Mouse (Mus musculus): Measurements from ENCODE around the gene Clns1a. TPM values are rescaled to one million over a fixed set of nuclear protein-coding genes. Genes with fewer than 3 reads are reported as not detected.

Clns1a gene
- polyA plus RNA-seq, 1 experiment from 2014 or later = 152 TPM

DNA sequence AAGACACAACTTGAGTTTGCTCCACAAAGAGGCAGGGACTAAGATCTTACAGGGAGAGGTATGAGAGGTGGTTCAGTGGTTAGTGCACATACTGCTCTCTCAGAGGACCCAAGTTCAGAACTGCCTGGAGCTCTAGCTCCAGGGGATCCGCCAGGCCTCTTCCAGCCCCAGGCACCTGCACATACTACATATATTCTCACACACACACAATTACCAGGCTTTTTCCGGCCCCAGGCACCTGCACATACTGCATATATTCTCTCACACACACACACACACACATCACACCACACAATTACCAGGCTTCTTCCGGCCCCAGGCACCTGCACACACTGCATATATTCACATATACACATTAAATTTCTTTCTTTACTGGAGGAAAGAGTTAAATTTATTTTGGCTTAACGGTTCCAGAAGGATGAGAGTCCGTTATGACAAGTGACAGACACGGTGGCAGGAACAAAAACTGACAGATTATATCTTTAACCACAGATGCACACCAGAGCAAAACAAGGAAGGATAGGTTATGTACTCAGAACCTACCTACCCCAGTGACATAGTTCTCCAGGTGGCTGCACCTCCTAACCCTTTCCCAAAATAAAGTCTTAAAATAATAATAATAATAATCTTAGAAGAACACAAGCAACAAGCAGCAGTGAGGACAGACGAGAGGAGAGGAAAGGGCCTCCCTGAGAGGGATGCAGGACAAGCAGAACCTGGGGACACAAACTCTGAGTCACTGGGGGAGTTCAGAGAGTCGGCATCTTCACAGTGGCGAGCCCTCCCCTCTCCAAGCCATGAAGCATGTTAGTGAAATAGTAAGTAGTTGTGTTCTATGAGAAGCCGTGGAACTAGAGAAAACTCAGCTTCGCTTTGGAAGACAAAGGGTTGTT is 27.5 kb downstream of the Clns1a start:
- ATAC-seq = no peak
- H3K36me3 ChIP-seq (ENCODE audit: control insufficient read depth, insufficient read depth, low read length) = peaks cover 2% of the 10 kb centered on the region; the same call in 1 of the 2 replicates
- no peaks in the 10 kb centered on the region for H3K9me3 ChIP-seq (ENCODE audit: control insufficient read depth, low read length)
- WGBS = 85% methylated on average over 11 of the region's 11 CpGs
- no peak overlapping the region for H3K4me3 ChIP-seq (ENCODE audit: low read length)
- no peak overlapping the region for H3K27ac ChIP-seq (ENCODE audit: low read length)
- H3K4me1 ChIP-seq (ENCODE audit: control insufficient read depth, insufficient read depth, low read length) = no peaks in the 10 kb centered on the region
- H3K4me2 ChIP-seq (ENCODE audit: low read depth, low read length) = no peak overlapping the region
- no peaks in the 10 kb centered on the region for H3K27me3 ChIP-seq (replicated peaks; ENCODE audit: control insufficient read depth, insufficient read depth, low read length)
- no peak overlapping the region for H3K9ac ChIP-seq (ENCODE audit: low read depth, low read length)

DNA sequence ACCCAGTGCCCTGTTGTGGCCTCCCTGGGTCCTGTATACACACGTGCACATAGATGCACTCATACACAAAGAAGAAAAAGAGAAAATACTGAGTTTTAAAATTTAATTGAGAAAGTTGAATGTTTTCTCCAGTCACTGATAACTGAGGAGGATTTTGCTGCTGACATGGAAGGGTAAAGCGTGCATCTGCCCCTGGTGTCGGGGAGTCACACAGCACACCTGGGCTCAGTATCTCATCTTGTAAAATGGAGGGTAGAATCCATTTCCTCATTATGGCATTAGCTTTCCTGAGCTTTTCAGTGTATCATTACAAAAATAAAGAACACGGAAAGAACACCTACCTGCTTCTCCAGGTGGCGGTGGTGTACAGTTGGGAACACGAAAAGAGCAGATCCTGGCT is 29.0 kb downstream of the Clns1a start:
- 96% methylated on average over 6 of the region's 6 CpGs for WGBS
- no peaks in the 10 kb centered on the region for H3K9me3 ChIP-seq (ENCODE audit: control insufficient read depth, low read length)
- no peak for ATAC-seq

DNA sequence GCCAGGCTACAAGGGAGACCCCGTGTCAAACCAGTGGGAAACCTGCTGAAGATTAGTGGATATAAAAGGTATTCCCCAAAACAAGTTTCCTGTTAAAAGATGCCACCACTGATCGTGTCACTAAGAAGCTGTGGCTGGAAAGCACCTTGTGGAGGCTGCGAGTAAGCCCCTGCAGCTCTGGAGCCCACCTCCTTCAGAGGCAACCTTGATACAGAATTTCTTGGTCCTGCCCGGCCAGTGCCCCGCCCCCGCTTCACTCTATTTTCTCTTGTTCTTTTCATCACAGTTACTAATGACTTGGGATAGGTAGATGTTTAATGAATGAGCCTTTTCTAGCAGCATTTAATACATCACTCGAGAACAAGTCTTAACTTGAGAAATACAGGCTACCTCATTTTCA is 29.6 kb downstream of the Clns1a start:
- no peak for ATAC-seq
- Histone ChIP-seq H3K9me3 (ENCODE audit: control insufficient read depth, low read length) (no peaks in the 10 kb centered on the region), H3K9ac (ENCODE audit: low read depth, low read length) (no peak overlapping the region), H3K27ac (ENCODE audit: low read length) (no peak overlapping the region), H3K27me3 (replicated peaks; ENCODE audit: control insufficient read depth, insufficient read depth, low read length) (no peaks in the 10 kb centered on the region), H3K4me1 (ENCODE audit: control insufficient read depth, insufficient read depth, low read length) (0 out of 2 replicates have a peak, but pooled peaks cover 2% of the 10 kb centered on the region), H3K4me2 (ENCODE audit: low read depth, low read length) (no peak overlapping the region), H3K36me3 (ENCODE audit: control insufficient read depth, insufficient read depth, low read length) (no peaks in the 10 kb centered on the region), H3K4me3 (ENCODE audit: low read length) (no peak overlapping the region)
- 86% methylated on average over 7 of the region's 7 CpGs for WGBS

More for the DNA sequence above, 29.0 kb downstream of the Clns1a start:
- Histone ChIP-seq H3K4me2 (ENCODE audit: low read depth, low read length) (no peak overlapping the region), H3K4me3 (ENCODE audit: low read length) (no peak overlapping the region), H3K36me3 (ENCODE audit: control insufficient read depth, insufficient read depth, low read length) (no peaks in the 10 kb centered on the region; the same call in 1 of the 2 replicates), H3K27me3 (replicated peaks; ENCODE audit: control insufficient read depth, insufficient read depth, low read length) (no peaks in the 10 kb centered on the region), H3K27ac (ENCODE audit: low read length) (no peak overlapping the region), H3K9ac (ENCODE audit: low read depth, low read length) (no peak overlapping the region), H3K4me1 (ENCODE audit: control insufficient read depth, insufficient read depth, low read length) (0 out of 2 replicates have a peak, but pooled peaks cover 1% of the 10 kb centered on the region)

DNA sequence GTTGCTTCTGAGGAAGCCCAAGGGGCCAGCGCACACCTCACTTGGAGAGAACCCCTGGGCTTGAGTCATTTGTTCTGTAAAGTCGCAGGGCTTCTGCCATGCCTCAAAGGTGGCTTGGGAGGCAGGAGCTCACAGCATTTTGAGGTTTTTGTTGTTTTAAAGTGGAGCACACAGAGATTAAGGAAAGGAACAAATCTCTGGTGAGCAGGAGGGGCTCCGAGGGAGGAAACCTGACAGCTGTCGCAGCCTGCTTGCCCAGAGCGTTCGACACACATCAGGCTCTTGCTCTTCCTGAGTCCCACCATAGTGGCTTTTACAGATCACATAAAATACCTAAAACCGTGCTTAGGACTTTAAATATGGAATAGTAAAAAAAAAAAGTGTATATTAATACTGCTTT is 30.3 kb downstream of the Clns1a start:
- no peak overlapping the region for H3K4me2 ChIP-seq (ENCODE audit: low read depth, low read length)
- H3K27me3 ChIP-seq (replicated peaks; ENCODE audit: control insufficient read depth, insufficient read depth, low read length) = no peaks in the 10 kb centered on the region
- no peak overlapping the region for H3K27ac ChIP-seq (ENCODE audit: low read length)
- ATAC-seq = no peak
- H3K9ac ChIP-seq (ENCODE audit: low read depth, low read length) = no peak overlapping the region
- no peaks in the 10 kb centered on the region for H3K9me3 ChIP-seq (ENCODE audit: control insufficient read depth, low read length)
- 74% methylated on average over 7 of the region's 7 CpGs for WGBS
- H3K4me3 ChIP-seq (ENCODE audit: low read length) = no peak overlapping the region
- 0 out of 2 replicates have a peak, but pooled peaks cover 2% of the 10 kb centered on the region for H3K4me1 ChIP-seq (ENCODE audit: control insufficient read depth, insufficient read depth, low read length)
- no peaks in the 10 kb centered on the region for H3K36me3 ChIP-seq (ENCODE audit: control insufficient read depth, insufficient read depth, low read length)

DNA sequence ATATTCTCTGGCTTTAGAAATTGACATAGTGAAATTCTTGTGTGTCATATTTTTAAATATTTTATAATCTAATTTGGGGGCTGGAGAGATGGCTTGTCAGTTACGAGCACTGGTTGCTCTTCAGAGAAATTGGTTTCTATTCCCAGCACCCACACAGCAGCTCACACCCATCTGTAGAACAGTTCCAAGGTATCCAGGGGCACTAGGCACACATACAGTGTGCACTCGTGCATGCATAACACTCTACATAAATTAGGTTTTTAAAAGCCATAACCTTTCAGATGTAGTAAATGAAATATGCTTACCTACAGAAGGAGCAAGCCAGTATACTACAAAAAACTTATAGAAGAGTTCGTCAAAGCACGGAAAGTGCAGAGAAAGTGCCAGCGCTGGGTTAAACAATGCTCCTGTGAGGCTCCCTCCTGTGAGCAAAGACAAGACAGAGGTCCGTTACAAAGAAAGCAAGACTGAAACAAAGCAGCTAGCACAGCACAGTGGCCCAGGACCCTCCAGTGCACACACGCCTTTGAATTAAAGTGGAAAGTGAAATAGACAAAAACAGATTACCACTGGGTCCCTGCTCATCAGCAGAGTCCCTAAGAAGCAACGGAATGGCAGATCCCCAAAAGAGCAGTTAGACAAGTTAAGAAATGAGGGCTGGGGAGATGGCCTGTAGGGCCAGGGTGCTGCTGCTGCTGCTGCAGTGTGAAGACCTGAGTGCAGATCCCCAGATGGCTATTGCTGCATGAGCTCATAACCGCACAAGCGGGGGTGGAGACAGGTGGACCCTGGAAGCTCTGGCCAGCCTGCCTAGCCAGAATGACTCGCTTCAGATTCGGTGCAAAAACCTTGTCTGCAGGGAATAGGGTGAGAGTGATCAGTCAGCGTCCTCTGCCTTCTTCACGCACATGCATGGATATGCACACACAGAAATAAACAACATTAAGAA is 32.5 kb downstream of the Clns1a start:
- Histone ChIP-seq H3K27me3 (replicated peaks; ENCODE audit: control insufficient read depth, insufficient read depth, low read length) (no peaks in the 10 kb centered on the region), H3K9me3 (ENCODE audit: control insufficient read depth, low read length) (no peaks in the 10 kb centered on the region)
- ATAC-seq = no peak

DNA sequence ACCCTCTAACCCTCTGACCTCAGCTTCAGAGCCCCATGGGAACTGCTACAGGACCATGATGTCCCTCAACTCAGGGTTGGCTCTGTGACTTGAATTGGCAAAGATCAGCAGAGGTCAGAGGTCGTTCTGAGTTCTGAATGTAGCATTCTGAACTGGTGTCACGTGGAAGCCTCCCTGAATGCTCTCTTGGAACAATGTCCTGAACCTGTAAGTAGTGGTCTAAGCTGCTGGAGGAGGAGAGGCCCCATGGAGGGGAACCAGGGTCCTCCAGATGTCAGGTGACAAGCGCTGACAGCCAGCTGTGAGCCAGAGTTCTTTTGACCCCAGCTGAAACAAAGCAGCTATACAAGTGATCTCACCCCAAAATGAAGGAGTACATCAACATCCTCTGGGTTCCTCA is 34.0 kb downstream of the Clns1a start:
- WGBS = 73% methylated on average over 3 of the region's 3 CpGs
- Histone ChIP-seq H3K4me1 (ENCODE audit: control insufficient read depth, insufficient read depth, low read length) (0 out of 2 replicates have a peak, but pooled peaks cover 2% of the 10 kb centered on the region), H3K9me3 (ENCODE audit: control insufficient read depth, low read length) (no peaks in the 10 kb centered on the region), H3K4me3 (ENCODE audit: low read length) (no peak overlapping the region), H3K36me3 (ENCODE audit: control insufficient read depth, insufficient read depth, low read length) (no peaks in the 10 kb centered on the region), H3K27ac (ENCODE audit: low read length) (no peak overlapping the region), H3K9ac (ENCODE audit: low read depth, low read length) (no peak overlapping the region), H3K27me3 (replicated peaks; ENCODE audit: control insufficient read depth, insufficient read depth, low read length) (no peaks in the 10 kb centered on the region), H3K4me2 (ENCODE audit: low read depth, low read length) (no peak overlapping the region)
- no peak for ATAC-seq

More for the DNA sequence above, 32.5 kb downstream of the Clns1a start:
- Histone ChIP-seq H3K4me1 (ENCODE audit: control insufficient read depth, insufficient read depth, low read length) (0 out of 2 replicates have a peak, but pooled peaks cover 2% of the 10 kb centered on the region), H3K9ac (ENCODE audit: low read depth, low read length) (no peak overlapping the region), H3K4me2 (ENCODE audit: low read depth, low read length) (no peak overlapping the region), H3K4me3 (ENCODE audit: low read length) (no peak overlapping the region), H3K27ac (ENCODE audit: low read length) (no peak overlapping the region), H3K36me3 (ENCODE audit: control insufficient read depth, insufficient read depth, low read length) (no peaks in the 10 kb centered on the region)
- WGBS = 64% methylated on average over 14 of the region's 14 CpGs

DNA sequence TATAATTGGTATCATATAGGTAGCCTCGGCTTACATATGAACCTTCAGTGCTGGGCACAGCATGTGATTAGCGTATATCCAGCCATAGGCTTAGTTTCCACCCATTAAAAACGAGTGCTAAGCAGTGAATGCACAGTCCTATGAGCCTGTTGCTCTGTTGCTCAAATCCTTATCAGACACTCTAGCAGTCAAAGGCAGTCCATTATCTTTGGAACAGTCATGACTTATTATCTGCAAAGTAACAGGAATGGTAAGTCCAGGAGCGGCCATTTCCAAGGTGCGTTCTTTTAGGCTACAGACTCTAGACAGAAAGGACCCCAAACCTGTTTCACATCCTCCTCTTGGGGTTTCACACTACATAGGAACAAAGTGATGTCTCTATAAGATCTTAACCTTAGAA is 37.2 kb downstream of the Clns1a start:
- no peak for ATAC-seq
- WGBS = 76% methylated on average over 5 of the region's 5 CpGs

DNA sequence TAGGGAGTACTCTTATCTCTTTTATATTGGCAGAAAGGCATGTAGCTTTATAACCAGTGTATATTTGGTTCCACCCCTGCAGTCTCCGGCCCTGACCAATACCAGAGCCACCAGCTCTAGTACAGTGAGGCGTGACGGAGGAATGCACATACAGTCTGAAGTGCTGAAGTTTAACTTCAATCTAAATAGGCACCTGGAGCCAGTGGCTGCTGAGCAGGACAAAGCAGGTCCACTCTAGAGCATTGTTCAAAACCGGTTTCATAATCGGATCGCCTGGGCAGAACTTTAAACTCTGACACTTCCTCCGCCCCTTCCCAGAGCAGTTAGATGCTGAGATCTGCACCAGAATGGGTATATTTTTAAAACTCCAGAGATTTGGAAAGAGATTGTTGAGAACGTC is 38.6 kb downstream of the Clns1a start:
- Histone ChIP-seq H3K9me3 (ENCODE audit: control insufficient read depth, low read length) (no peaks in the 10 kb centered on the region), H3K27ac (ENCODE audit: low read length) (peak overlapping the region; percentile 20; the same call in 1 of the 2 replicates), H3K9ac (ENCODE audit: low read depth, low read length) (no peak overlapping the region), H3K4me2 (ENCODE audit: low read depth, low read length) (peak overlapping the region; percentile 41), H3K27me3 (replicated peaks; ENCODE audit: control insufficient read depth, insufficient read depth, low read length) (no peaks in the 10 kb centered on the region), H3K4me3 (ENCODE audit: low read length) (peak overlapping the region; percentile 15), H3K36me3 (ENCODE audit: control insufficient read depth, insufficient read depth, low read length) (no peaks in the 10 kb centered on the region), H3K4me1 (ENCODE audit: control insufficient read depth, insufficient read depth, low read length) (0 out of 2 replicates have a peak, but pooled peaks cover 5% of the 10 kb centered on the region)
- WGBS = 67% methylated on average over 8 of the region's 8 CpGs
- peak; percentile 57 for ATAC-seq

More for the DNA sequence above, 37.2 kb downstream of the Clns1a start:
- Histone ChIP-seq H3K4me2 (ENCODE audit: low read depth, low read length) (no peak overlapping the region), H3K27me3 (replicated peaks; ENCODE audit: control insufficient read depth, insufficient read depth, low read length) (no peaks in the 10 kb centered on the region), H3K9ac (ENCODE audit: low read depth, low read length) (no peak overlapping the region), H3K36me3 (ENCODE audit: control insufficient read depth, insufficient read depth, low read length) (no peaks in the 10 kb centered on the region), H3K9me3 (ENCODE audit: control insufficient read depth, low read length) (no peaks in the 10 kb centered on the region), H3K4me1 (ENCODE audit: control insufficient read depth, insufficient read depth, low read length) (0 out of 2 replicates have a peak, but pooled peaks cover 5% of the 10 kb centered on the region), H3K27ac (ENCODE audit: low read length) (no peak overlapping the region), H3K4me3 (ENCODE audit: low read length) (no peak overlapping the region)

DNA sequence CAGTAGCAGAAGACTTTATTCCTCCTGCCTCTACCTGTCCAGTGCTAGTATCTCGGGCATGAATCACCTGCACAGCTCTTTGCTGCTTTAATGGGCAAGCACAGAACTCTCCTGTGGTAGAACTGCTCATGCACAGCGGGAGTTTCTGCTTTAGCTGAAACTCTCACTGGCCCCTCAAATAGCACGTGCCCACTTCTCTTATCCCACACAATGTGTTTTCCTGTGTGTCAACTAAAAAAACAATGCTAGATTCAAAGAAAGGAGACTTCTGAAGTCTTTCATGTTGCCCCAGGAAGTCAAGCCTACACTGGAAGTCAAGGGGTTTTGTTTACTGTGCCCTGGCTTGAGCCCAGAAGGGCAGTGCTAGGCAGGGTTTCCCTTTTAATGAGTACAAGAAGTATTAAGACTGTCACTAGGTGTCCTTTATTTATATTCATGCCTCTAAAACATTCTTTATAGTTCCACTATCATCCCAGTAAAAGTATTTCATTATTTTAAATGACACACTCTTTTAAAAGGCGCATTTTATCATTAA is 39.5 kb downstream of the Clns1a start:
- WGBS = 57% methylated on average over 4 of the region's 4 CpGs
- H3K27ac ChIP-seq (ENCODE audit: low read length) = 0 out of 2 replicates have a peak overlapping the region, but pooled peaks have one; percentile 20
- peak overlapping the region; percentile 15 for H3K4me3 ChIP-seq (ENCODE audit: low read length)
- no peaks in the 10 kb centered on the region for H3K36me3 ChIP-seq (ENCODE audit: control insufficient read depth, insufficient read depth, low read length)
- H3K4me2 ChIP-seq (ENCODE audit: low read depth, low read length) = peak overlapping the region; percentile 41
- H3K27me3 ChIP-seq (replicated peaks; ENCODE audit: control insufficient read depth, insufficient read depth, low read length) = no peaks in the 10 kb centered on the region
- ATAC-seq = no peak
- H3K9me3 ChIP-seq (ENCODE audit: control insufficient read depth, low read length) = no peaks in the 10 kb centered on the region
- H3K4me1 ChIP-seq (ENCODE audit: control insufficient read depth, insufficient read depth, low read length) = peaks cover 10% of the 10 kb centered on the region
- no peak overlapping the region for H3K9ac ChIP-seq (ENCODE audit: low read depth, low read length)

All from intestine, embryonic 16.5 days (tissue).